Mouse (Mus musculus) kidney, embryonic 14.5 days (tissue): ENCODE results near the gene Fam43a. TPM values are rescaled to one million over a fixed set of nuclear protein-coding genes. Genes with fewer than 3 reads are reported as not detected.
A peak's percentile ranks its signal among the peaks of the same experiment; 100 is the strongest.

ENCODE experiments used
- ATAC-seq: fragments of 200-750 bp; cut with Nextera tagmentation; 2 replicates; pipeline ENCODE4 v1.8.0; 2017; ENCODE audit warnings: moderate number of reproducible peaks, mild to moderate bottlenecking, moderate TSS enrichment, moderate library complexity; ENCODE audit not compliant: low FRiP score, low TSS enrichment
- H3K27ac ChIP-seq: fragments of 300-500 bp; sonication (generic); 2 replicates; pipeline ENCODE4 v1.5.1; 2014; ENCODE audit warnings: low read depth, mild to moderate bottlenecking, low read length, moderate library complexity, mixed read lengths
- H3K27me3 ChIP-seq: fragments of 300-500 bp; sonication (generic); 2 replicates; pipeline ENCODE4 v1.6.1; 2014; ENCODE audit warnings: mild to moderate bottlenecking, low read length; ENCODE audit not compliant: control insufficient read depth, insufficient read depth
- H3K36me3 ChIP-seq: fragments of 300-500 bp; sonication (generic); 2 replicates; pipeline ENCODE4 v1.6.1; 2014; ENCODE audit warnings: low read length, mixed read lengths; ENCODE audit not compliant: control insufficient read depth, insufficient read depth
- H3K4me1 ChIP-seq: fragments of 300-500 bp; sonication (generic); 2 replicates; pipeline ENCODE4 v1.6.1; 2014; ENCODE audit warnings: low read length, mixed read lengths; ENCODE audit not compliant: control insufficient read depth, insufficient read depth
- H3K4me2 ChIP-seq: fragments of 300-500 bp; sonication (generic); replicated peaks from 2 replicates; pipeline ENCODE4 v1.6.1; 2014; ENCODE audit warnings: low read depth, mild to moderate bottlenecking, low read length
- H3K4me3 ChIP-seq: fragments of 300-500 bp; sonication (generic); 2 replicates; pipeline ENCODE4 v1.5.1; 2014; ENCODE audit warnings: mild to moderate bottlenecking, low read length
- H3K9ac ChIP-seq: fragments of 300-500 bp; sonication (generic); 2 replicates; pipeline ENCODE4 v1.6.1; 2014; ENCODE audit warnings: low read depth, mild to moderate bottlenecking, low read length, moderate library complexity
- H3K9me3 ChIP-seq: fragments of 300-500 bp; sonication (generic); 2 replicates; pipeline ENCODE4 v1.6.1; 2016; ENCODE audit warnings: low read length; ENCODE audit not compliant: control insufficient read depth
- WGBS: fragments of 180-500 bp; shearing (Covaris S2); extraction: QIAGEN DNeasy Blood & Tissue Kit; methylation state at CpG from one replicate; pipeline ENCODE4 v1.1.7; 2014; 5-methylcytosine and 5-hydroxymethylcytosine counted together
- polyA plus RNA-seq: library from polyadenylated mRNA; unstranded; fragments of >200 nt; fragmentation: Nextera tagmentation; extraction: Ambion mirVana; gene quantifications from 2 replicates; pipeline ENCODE4 v1.2.1, GENCODE M21; 2014

The Fam43a gene
- polyA plus RNA-seq, 1 experiment from 2014 or later = 9.2 TPM

GRCm38 (mm10) chr16:30638586-30638985, 39.1 kb downstream of the Fam43a start:
- no peak overlapping the region for H3K9ac ChIP-seq
- no peaks in the 10 kb centered on the region for H3K4me1 ChIP-seq
- H3K4me3 ChIP-seq = no peak overlapping the region
- no peaks in the 10 kb centered on the region for H3K36me3 ChIP-seq
- 91% methylated on average over 14 of the region's 14 CpGs for WGBS
- H3K27ac ChIP-seq = no peak overlapping the region
- H3K27me3 ChIP-seq = no peaks in the 10 kb centered on the region
- no peaks in the 10 kb centered on the region for H3K9me3 ChIP-seq
- H3K4me2 ChIP-seq = no peak overlapping the region
- ATAC-seq = no peak

- no peak overlapping the region for H3K27ac ChIP-seq
- no peaks in the 10 kb centered on the region for H3K9me3 ChIP-seq
- H3K27me3 ChIP-seq = no peaks in the 10 kb centered on the region
- 32% methylated on average over 2 of the region's 2 CpGs for WGBS
- H3K4me2 ChIP-seq = no peak overlapping the region
- H3K9ac ChIP-seq = no peak overlapping the region
- H3K36me3 ChIP-seq = no peaks in the 10 kb centered on the region
- no peaks in the 10 kb centered on the region for H3K4me1 ChIP-seq
- H3K4me3 ChIP-seq = no peak overlapping the region
- no peak for ATAC-seq
Measured at GRCm38 (mm10) chr16:30640591-30640990, 41.1 kb downstream of the Fam43a start.

- no peaks in the 10 kb centered on the region for H3K36me3 ChIP-seq
- no peak for ATAC-seq
- WGBS = 41% methylated on average over 4 of the region's 4 CpGs
- H3K4me3 ChIP-seq = no peak overlapping the region
- H3K4me1 ChIP-seq = no peaks in the 10 kb centered on the region
- H3K27me3 ChIP-seq = no peaks in the 10 kb centered on the region
- no peak overlapping the region for H3K27ac ChIP-seq
- no peak overlapping the region for H3K9ac ChIP-seq
- no peak overlapping the region for H3K4me2 ChIP-seq
- H3K9me3 ChIP-seq = no peaks in the 10 kb centered on the region
Measured at GRCm38 (mm10) chr16:30641408-30641807, 41.9 kb downstream of the Fam43a start.

GRCm38 (mm10) chr16:30642229-30642628, 42.7 kb downstream of the Fam43a start:
- H3K4me2 ChIP-seq = no peak overlapping the region
- H3K4me1 ChIP-seq = 0 out of 2 replicates have a peak, but pooled peaks cover 3% of the 10 kb centered on the region
- H3K9me3 ChIP-seq = no peaks in the 10 kb centered on the region
- H3K27ac ChIP-seq = no peak overlapping the region
- no peaks in the 10 kb centered on the region for H3K27me3 ChIP-seq
- WGBS = 83% methylated on average over 3 of the region's 3 CpGs
- H3K4me3 ChIP-seq = no peak overlapping the region
- H3K9ac ChIP-seq = no peak overlapping the region
- no peaks in the 10 kb centered on the region for H3K36me3 ChIP-seq
- no peak for ATAC-seq

- no peak for ATAC-seq
- H3K27me3 ChIP-seq = no peaks in the 10 kb centered on the region
- no peaks in the 10 kb centered on the region for H3K36me3 ChIP-seq
- 0 out of 2 replicates have a peak, but pooled peaks cover 3% of the 10 kb centered on the region for H3K4me1 ChIP-seq
- WGBS = 97% methylated on average over 4 of the region's 4 CpGs
- H3K9me3 ChIP-seq = no peaks in the 10 kb centered on the region
- no peak overlapping the region for H3K27ac ChIP-seq
- H3K4me2 ChIP-seq = no peak overlapping the region
- H3K9ac ChIP-seq = no peak overlapping the region
- no peak overlapping the region for H3K4me3 ChIP-seq
Measured at GRCm38 (mm10) chr16:30644981-30645380, 45.5 kb downstream of the Fam43a start.

GRCm38 (mm10) chr16:30645841-30646558, 46.5 kb downstream of the Fam43a start:
- WGBS = 23% methylated on average over 9 of the region's 9 CpGs
- no peak for ATAC-seq
- no peaks in the 10 kb centered on the region for H3K9me3 ChIP-seq

GRCm38 (mm10) chr16:30646856-30647255, 47.3 kb downstream of the Fam43a start:
- 0 out of 2 replicates have a peak, but pooled peaks have one; percentile 48 for ATAC-seq

More at GRCm38 (mm10) chr16:30645841-30646558, 46.5 kb downstream of the Fam43a start:
- H3K4me3 ChIP-seq = no peak overlapping the region
- H3K27ac ChIP-seq = no peak overlapping the region
- 0 out of 2 replicates have a peak, but pooled peaks cover 3% of the 10 kb centered on the region for H3K4me1 ChIP-seq
- no peaks in the 10 kb centered on the region for H3K27me3 ChIP-seq
- H3K4me2 ChIP-seq = no peak overlapping the region
- no peak overlapping the region for H3K9ac ChIP-seq
- H3K36me3 ChIP-seq = no peaks in the 10 kb centered on the region

GRCm38 (mm10) chr16:30651292-30651691, 51.8 kb downstream of the Fam43a start:
- H3K27ac ChIP-seq = no peak overlapping the region
- no peak overlapping the region for H3K4me2 ChIP-seq
- H3K4me3 ChIP-seq = no peak overlapping the region
- WGBS = 94% methylated on average over 1 of the region's 1 CpGs
- H3K4me1 ChIP-seq = 0 out of 2 replicates have a peak, but pooled peaks cover 3% of the 10 kb centered on the region
- no peaks in the 10 kb centered on the region for H3K27me3 ChIP-seq
- no peak for ATAC-seq
- no peak overlapping the region for H3K9ac ChIP-seq
- no peaks in the 10 kb centered on the region for H3K36me3 ChIP-seq
- no peaks in the 10 kb centered on the region for H3K9me3 ChIP-seq

More at GRCm38 (mm10) chr16:30646856-30647255, 47.3 kb downstream of the Fam43a start:
- no peak overlapping the region for H3K4me2 ChIP-seq
- no peaks in the 10 kb centered on the region for H3K36me3 ChIP-seq
- H3K4me1 ChIP-seq = 0 out of 2 replicates have a peak, but pooled peaks cover 3% of the 10 kb centered on the region
- 72% methylated on average over 3 of the region's 3 CpGs for WGBS
- no peak overlapping the region for H3K27ac ChIP-seq
- no peak overlapping the region for H3K4me3 ChIP-seq
- no peaks in the 10 kb centered on the region for H3K9me3 ChIP-seq
- no peak overlapping the region for H3K9ac ChIP-seq
- H3K27me3 ChIP-seq = no peaks in the 10 kb centered on the region
